Mouse (Mus musculus): ENCODE results near the gene Exosc2. TPM values are rescaled to one million over a fixed set of nuclear protein-coding genes. Genes with fewer than 3 reads are reported as not detected.

Gene Exosc2
- total and polyA plus RNA-seq, 3 experiments: 128 to 219 (median 172) TPM

GRCm38 (mm10) chr2:31653971-31654853 lies 16.3 kb upstream of the Exosc2 start:
- H3K27ac ChIP-seq (ENCODE audit: control insufficient read depth, low read depth, low read length): no peak overlapping the region
- no peaks in the 10 kb centered on the region for H3K4me1 ChIP-seq (ENCODE audit: control insufficient read depth in 1 of 2, insufficient read depth in 2 of 2, low read length in 2 of 2)
- H3K27me3 ChIP-seq (ENCODE audit: control insufficient read depth in 1 of 2, insufficient read depth in 2 of 2, low read length in 2 of 2): peaks cover 4% of the 10 kb centered on the region in 2 experiments; a peak in 3 of 4 replicates
- DNase-seq (ENCODE audit: low read depth, low spot score): no peak
- TF ChIP-seq POLR2A (IDR thresholded peaks at IDR 0.05; ENCODE audit: control insufficient read depth in 1 of 2, insufficient read depth in 1 of 2, low read depth in 1 of 2, low read length in 2 of 2, poor library complexity in 1 of 2) (no peak), JUND (IDR thresholded peaks at IDR 0.05; ENCODE audit: low read depth, low read length) (no peak), SIN3A (IDR thresholded peaks at IDR 0.05; ENCODE audit: low read length) (no peak), NRF1 (IDR thresholded peaks at IDR 0.05; ENCODE audit: insufficient read depth, low read depth, low read length, poor library complexity, severe bottlenecking) (no peak), USF1 (IDR thresholded peaks at IDR 0.05; ENCODE audit: low read depth, low read length) (no peak), ZMIZ1 (IDR thresholded peaks at IDR 0.05; ENCODE audit: low read depth, low read length) (no peak), MAZ (IDR thresholded peaks at IDR 0.05; ENCODE audit: low read depth, low read length) (no peak), EP300 (IDR thresholded peaks at IDR 0.05; ENCODE audit: low read depth in 1 of 2, low read length in 2 of 2) (no peak), UBTF (IDR thresholded peaks at IDR 0.05; ENCODE audit: borderline replicate concordance, insufficient read depth, low read depth, low read length) (no peak), SMC3 (IDR thresholded peaks at IDR 0.05; ENCODE audit: low read depth, low read length) (no peak)
- no peaks in the 10 kb centered on the region for H3K9me3 ChIP-seq (replicated peaks; ENCODE audit: insufficient read depth, low read length)
- no peak overlapping the region for H3K4me3 ChIP-seq (ENCODE audit: control insufficient read depth in 1 of 2, insufficient read depth in 1 of 2, low read depth in 2 of 2, low read length in 2 of 2)
- H3K9ac ChIP-seq (ENCODE audit: control insufficient read depth, low read depth, low read length, poor library complexity, severe bottlenecking): no peak overlapping the region
- H3K36me3 ChIP-seq (ENCODE audit: control insufficient read depth in 1 of 2, insufficient read depth in 2 of 2, low read length in 2 of 2): no peaks in the 10 kb centered on the region
- no peaks in the 10 kb centered on the region for H3K79me2 ChIP-seq (ENCODE audit: control insufficient read depth, insufficient read depth, low read length, poor library complexity)

DNA sequence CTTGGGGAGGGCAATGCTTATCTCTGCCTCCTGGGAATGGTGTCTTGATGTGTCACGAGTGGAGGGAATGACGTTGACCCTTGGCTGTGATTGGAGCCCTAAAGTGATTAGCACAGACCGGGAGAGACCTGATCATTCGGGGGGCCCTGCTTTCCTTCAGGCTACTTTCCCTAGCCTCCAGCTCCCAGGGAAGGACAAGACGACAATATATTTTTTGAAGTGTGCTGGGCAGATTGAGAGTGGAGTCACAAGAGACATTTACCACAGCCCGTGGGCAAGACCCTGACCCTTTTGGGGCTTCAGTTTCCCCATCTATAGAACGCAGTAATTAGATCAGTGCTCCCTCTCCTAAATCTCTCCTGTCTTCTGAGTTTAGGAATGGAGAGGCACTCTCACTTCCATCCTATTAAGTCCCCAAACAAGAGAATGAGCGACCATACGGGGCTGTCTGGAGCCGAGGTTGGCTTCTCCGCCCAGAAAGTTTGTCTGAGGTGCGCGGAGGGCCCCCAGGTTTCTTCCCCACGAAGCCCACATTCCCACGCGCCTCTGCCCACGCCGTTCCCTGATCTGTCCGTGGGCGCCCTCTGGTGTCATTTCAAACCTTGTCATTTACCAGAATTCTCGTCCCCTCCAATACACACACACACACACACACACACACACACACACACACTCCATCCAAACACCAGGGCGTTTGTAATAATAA lies 15.5 kb upstream of the Exosc2 start:
- H3K4me3 ChIP-seq (ENCODE audit: control insufficient read depth in 1 of 2, insufficient read depth in 1 of 2, low read depth in 2 of 2, low read length in 2 of 2): no peak overlapping the region
- DNase-seq (ENCODE audit: low read depth, low spot score): peak; percentile 16
- no peak overlapping the region for H3K27ac ChIP-seq (ENCODE audit: control insufficient read depth, low read depth, low read length)
- H3K9me3 ChIP-seq (replicated peaks; ENCODE audit: insufficient read depth, low read length): no peaks in the 10 kb centered on the region
- TF ChIP-seq ZKSCAN1 (IDR thresholded peaks at IDR 0.05; ENCODE audit: low read depth, low read length) (no peak), GABPA (IDR thresholded peaks at IDR 0.05; ENCODE audit: low read depth, low read length) (no peak), EP300 (IDR thresholded peaks at IDR 0.05; ENCODE audit: low read depth in 1 of 2, low read length in 2 of 2) (no peak), SMC3 (IDR thresholded peaks at IDR 0.05; ENCODE audit: low read depth, low read length) (peak; percentile 67), RAD21 (IDR thresholded peaks at IDR 0.05; ENCODE audit: low read depth, low read length) (peak; percentile 35), ZC3H11A (IDR thresholded peaks at IDR 0.05; ENCODE audit: low read depth, low read length) (0 out of 2 replicates have a peak, but pooled peaks have one; percentile 20), CTCF (IDR thresholded peaks at IDR 0.05 in 2 of 3, conservative IDR thresholded peaks at IDR 0.05 in 1 of 3; ENCODE audit: control insufficient read depth in 1 of 3, insufficient read depth in 1 of 3, low read depth in 2 of 3, low read length in 3 of 3, poor library complexity in 1 of 3, severe bottlenecking in 1 of 3) (peak in 2 of 3 experiments; percentile 54 to 59; a peak in 4 of 6 replicates)
- no peaks in the 10 kb centered on the region for H3K4me1 ChIP-seq (ENCODE audit: control insufficient read depth in 1 of 2, insufficient read depth in 2 of 2, low read length in 2 of 2)
- H3K79me2 ChIP-seq (ENCODE audit: control insufficient read depth, insufficient read depth, low read length, poor library complexity): no peaks in the 10 kb centered on the region
- no peaks in the 10 kb centered on the region for H3K36me3 ChIP-seq (ENCODE audit: control insufficient read depth in 1 of 2, insufficient read depth in 2 of 2, low read length in 2 of 2)
- H3K27me3 ChIP-seq (ENCODE audit: control insufficient read depth in 1 of 2, insufficient read depth in 2 of 2, low read length in 2 of 2): peaks cover 2 to 4% of the 10 kb centered on the region in 2 experiments; a peak in 3 of 4 replicates
- no peak overlapping the region for H3K9ac ChIP-seq (ENCODE audit: control insufficient read depth, low read depth, low read length, poor library complexity, severe bottlenecking)

Measured in MEL (cell line).